Mouse (Mus musculus) spleen, adult 10 weeks (tissue): ENCODE measurements around the gene Apol9b. TPM values are rescaled to one million over a fixed set of nuclear protein-coding genes. Genes with fewer than 3 reads are reported as not detected.

ENCODE experiments used
- polyA plus RNA-seq: library from polyadenylated mRNA; stranded (reverse); fragments of 350-450 nt; fragmentation: Illumina TruSeq; extraction: RNeasy Lipid Tissue Mini Kit (QIAGEN cat#74804); gene quantifications from one replicate; pipeline ENCODE4 v1.2.3, GENCODE M21; 2015; ENCODE audit warnings: low replicate concordance; ENCODE audit not compliant: insufficient read depth

Apol9b gene
- polyA plus RNA-seq = 1.7 TPM

DNA sequence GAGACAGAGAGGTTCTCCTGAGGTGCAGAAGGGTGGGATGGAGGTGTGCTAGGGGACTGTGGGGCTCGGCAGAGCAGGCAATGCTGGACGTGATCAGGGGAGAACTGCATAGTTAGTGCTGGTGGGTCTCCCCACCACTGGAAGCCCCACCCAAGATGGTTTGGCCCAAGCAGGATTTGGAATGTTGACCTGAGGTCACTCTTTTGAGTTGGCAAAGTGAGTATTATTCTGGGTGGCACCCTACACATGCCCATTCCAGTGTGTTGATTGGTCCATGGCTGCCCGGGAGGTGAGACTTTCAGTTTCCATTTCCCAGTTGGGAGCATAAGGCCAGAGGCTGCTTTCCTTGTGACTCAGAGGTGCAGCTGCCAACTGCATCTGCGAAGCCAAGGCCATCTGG, at the start of gene Apol9b:
Apol9b (plus strand) TSS at position 301 of the 400 bp plus-strand sequence.

DNA sequence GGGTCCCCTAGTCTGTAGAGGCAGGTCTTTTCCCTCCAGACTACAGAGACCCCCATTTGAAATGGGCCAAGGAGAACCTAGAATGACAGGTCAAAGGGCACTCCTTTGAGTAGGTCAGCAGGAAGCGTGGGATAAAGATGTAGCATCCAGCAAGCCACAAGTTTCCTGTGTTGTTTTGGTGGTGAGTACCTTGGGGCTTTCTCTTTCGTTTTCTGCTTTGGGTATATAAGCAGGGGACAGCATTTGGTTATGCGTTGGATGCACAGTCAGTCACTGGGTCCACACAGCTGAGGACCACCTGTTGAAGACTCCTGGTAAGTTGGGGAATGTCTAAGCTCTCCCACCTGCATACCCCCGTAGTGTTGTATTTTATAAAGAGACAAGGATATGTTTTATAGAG, 30.2 kb upstream of the Apol9b start, which contains the start of gene Apol7e:
Apol7e (plus strand) TSS at position 202 of the 400 bp plus-strand sequence.

DNA sequence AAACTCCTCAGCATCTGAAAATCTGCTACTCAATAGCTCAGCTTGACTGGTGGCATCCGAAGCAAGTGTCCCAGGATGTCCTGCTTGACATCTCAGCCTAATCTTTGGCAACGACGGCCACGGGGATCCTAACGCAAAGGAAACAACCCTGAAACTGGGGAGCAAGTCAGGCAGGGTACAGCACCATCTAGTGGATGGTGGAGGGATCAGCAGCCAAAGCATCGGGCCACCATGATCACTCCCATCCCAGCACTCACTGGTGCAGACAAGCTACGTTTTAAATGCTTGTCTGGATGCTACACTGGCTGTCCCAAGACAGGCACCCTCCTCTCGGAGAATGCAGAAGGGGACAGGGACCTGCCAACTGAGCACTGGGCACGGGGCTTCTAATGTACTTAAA, 28.0 kb downstream of the Apol9b start, which contains the start of gene Apol8:
Apol8 (minus strand) TSS at position 156 of the 400 bp plus-strand sequence.

Other genes with a start within 250 kb of the Apol9b start
- 0.37 TPM for gene Apol11a, start 220.8 kb upstream of the Apol9b start, polyA plus RNA-seq
- gene Apol7c, start 195.7 kb upstream of the Apol9b start, polyA plus RNA-seq = 121 TPM
- gene 1700025B11Rik, start 167.1 kb upstream of the Apol9b start, polyA plus RNA-seq = not detected
- 7.3 TPM for gene Apol10b, start 132.9 kb upstream of the Apol9b start, polyA plus RNA-seq
- not detected for gene Gm36245, start 129.8 kb upstream of the Apol9b start, polyA plus RNA-seq
- 19.8 TPM for gene Apol11b, start 85.8 kb upstream of the Apol9b start, polyA plus RNA-seq
- gene Apol7e, start 30.2 kb upstream of the Apol9b start, polyA plus RNA-seq = 42.7 TPM
- gene Apol8, start 28.0 kb downstream of the Apol9b start, polyA plus RNA-seq = 4.1 TPM
- 209 TPM for gene Myh9, start 113.1 kb downstream of the Apol9b start, polyA plus RNA-seq
- 63.1 TPM for gene Txn2, start 200.0 kb downstream of the Apol9b start, polyA plus RNA-seq
- gene Foxred2, start 227.7 kb downstream of the Apol9b start, polyA plus RNA-seq = 9.0 TPM
- 97.7 TPM for gene Eif3d, start 241.8 kb downstream of the Apol9b start, polyA plus RNA-seq